Mouse (Mus musculus) gastrocnemius, postnatal 36 days (tissue): ENCODE measurements around the gene Gpx8. TPM values are rescaled to one million over a fixed set of nuclear protein-coding genes. Genes with fewer than 3 reads are reported as not detected.
"Not testable (repeated sequence)": the region's sequence is repeated elsewhere in the genome, so short reads cannot be mapped to it uniquely, and the experiment has no call there.

ENCODE experiments used
- DNase-seq, 2 experiments: peaks; one replicate each; pipeline ENCODE4 v3.0.0; 2022
- intact Hi-C: fragments of 180-260 bp; cut with DNase I; formaldehyde crosslinking; loops from one replicate; pipeline ENCODE4 v1.15.1; 2025
- total RNA-seq, 2 experiments: library from RNA; stranded (reverse); gene quantifications; 2 replicates each; pipeline ENCODE4 v1.2.3; 2021

The Gpx8 gene
- total RNA-seq, 2 experiments from 2014 or later: 7.6 to 7.7 TPM

GRCm38 (mm10) chr13:113031792-113032571 is 14.2 kb downstream of the Gpx8 start:
- DNase-seq: no peak
- intact Hi-C loops: loop anchor here (5.0 to 10.0 kb wide), 3 partner anchors 35 to 97 kb away; no protein-coding TSS in a partner anchor

- intact Hi-C loops: loop anchor here (5.0 to 10.0 kb wide), 3 partner anchors 34 to 97 kb away; no protein-coding TSS in a partner anchor
- DNase-seq: no peak
Observed at GRCm38 (mm10) chr13:113031351-113031750, 14.9 kb downstream of the Gpx8 start.

GRCm38 (mm10) chr13:113023274-113024143 is 22.7 kb downstream of the Gpx8 start:
- no peak for DNase-seq
- intact Hi-C loops: no loop called here

- no peak for DNase-seq
- intact Hi-C loops: no loop called here
Observed at GRCm38 (mm10) chr13:113022467-113022866, 23.7 kb downstream of the Gpx8 start.

GRCm38 (mm10) chr13:113021521-113021920 is 24.7 kb downstream of the Gpx8 start:
- no peak for DNase-seq
- intact Hi-C loops: no loop called here

GRCm38 (mm10) chr13:113013174-113013953 is 32.8 kb downstream of the Gpx8 start:
- DNase-seq, intact Hi-C loops: not testable (repeated sequence)

- intact Hi-C loops: no loop called here
- DNase-seq: no peak
Observed at GRCm38 (mm10) chr13:113012683-113013082, 33.5 kb downstream of the Gpx8 start.

GRCm38 (mm10) chr13:113000576-113001318 is 45.5 kb downstream of the Gpx8 start:
- intact Hi-C loops: no loop called here
- DNase-seq: no peak

- DNase-seq: no peak
- intact Hi-C loops: no loop called here
Observed at GRCm38 (mm10) chr13:113000090-113000489, 46.1 kb downstream of the Gpx8 start.

- intact Hi-C loops: loop anchor here (5.0 kb wide), 1 partner anchor 34 kb away; no protein-coding TSS in a partner anchor
- DNase-seq: no peak
Observed at GRCm38 (mm10) chr13:112998427-112999201, 47.6 kb downstream of the Gpx8 start.

GRCm38 (mm10) chr13:112997369-112997768 is 48.8 kb downstream of the Gpx8 start:
- intact Hi-C loops: loop anchor here (5.0 kb wide), 1 partner anchor 35 kb away; no protein-coding TSS in a partner anchor
- DNase-seq: no peak

- DNase-seq: no peak
- intact Hi-C loops: loop anchor here (5.0 kb wide), 1 partner anchor 36 kb away; no protein-coding TSS in a partner anchor
Observed at GRCm38 (mm10) chr13:112996407-112996806, 49.8 kb downstream of the Gpx8 start.

GRCm38 (mm10) chr13:112994191-112994590 is 52.0 kb downstream of the Gpx8 start:
- DNase-seq: no peak
- intact Hi-C loops: no loop called here

GRCm38 (mm10) chr13:112993531-112994152 is 52.6 kb downstream of the Gpx8 start, which contains the start of gene Mcidas:
Gene Mcidas (plus strand): TSS chr13:112993845.
- DNase-seq: no peak
- intact Hi-C loops: no loop called here
